Mouse (Mus musculus) large intestine, adult 2 months (tissue): ENCODE results near the gene Adat2. TPM values are rescaled to one million over a fixed set of nuclear protein-coding genes. Genes with fewer than 3 reads are reported as not detected.

Experiments used
- DNase-seq: peaks from one replicate; pipeline ENCODE4 v3.0.0-alpha.2; 2012; ENCODE audit warnings: low read depth, low spot score
- WGBS: fragments of 180-500 bp; shearing (Covaris S2); methylation state at CpG from one replicate; pipeline ENCODE4 v1.1.7; 2018; 5-methylcytosine and 5-hydroxymethylcytosine counted together
- polyA plus RNA-seq: library from polyadenylated mRNA; depleted of rRNA; stranded (reverse); fragments of >200 nt; gene quantifications from 2 replicates; pipeline ENCODE4 v1.2.3, GENCODE M21; 2012; rRNA removed

Adat2 gene
- polyA plus RNA-seq, 1 experiment = 3.1 TPM

- 94% methylated on average over 10 of the region's 10 CpGs for WGBS
- no peak for DNase-seq
Measured at GRCm38 (mm10) chr10:13592196-13592595, 39.5 kb downstream of the Adat2 start.

- DNase-seq = no peak
- 84% methylated on average over 3 of the region's 3 CpGs for WGBS
Measured at GRCm38 (mm10) chr10:13593529-13593928, 40.8 kb downstream of the Adat2 start.

- no peak for DNase-seq
- WGBS = 36% methylated on average over 3 of the region's 3 CpGs
Measured at GRCm38 (mm10) chr10:13596073-13596472, 43.4 kb downstream of the Adat2 start.

GRCm38 (mm10) chr10:13596866-13597265 is 44.2 kb downstream of the Adat2 start:
- 83% methylated on average over 9 of the region's 9 CpGs for WGBS
- DNase-seq = no peak

GRCm38 (mm10) chr10:13597491-13597890 is 44.8 kb downstream of the Adat2 start:
- no peak for DNase-seq
- WGBS = 72% methylated on average over 8 of the region's 8 CpGs

- no peak for DNase-seq
- 63% methylated on average over 2 of the region's 2 CpGs for WGBS
Measured at GRCm38 (mm10) chr10:13600926-13601325, 48.2 kb downstream of the Adat2 start.

Other genes starting within 250 kb of the Adat2 start
- gene Phactr2, start 78.5 kb upstream of the Adat2 start, polyA plus RNA-seq = 3.7 and 5.8 TPM in 2 replicates
- 28.8 and 42.2 TPM in 2 replicates for gene Fuca2, start 53.4 kb upstream of the Adat2 start, polyA plus RNA-seq
- 6.3 and 7.1 TPM in 2 replicates for gene Pex3, start 248 bp downstream of the Adat2 start, polyA plus RNA-seq